Mouse (Mus musculus) urinary bladder, adult 2 months (tissue): ENCODE measurements around the gene Syt17. TPM values are rescaled to one million over a fixed set of nuclear protein-coding genes. Genes with fewer than 3 reads are reported as not detected.

Source experiments
- DNase-seq: peaks from one replicate; pipeline ENCODE4 v3.0.0; 2022; ENCODE audit warnings: low spot score
- polyA plus RNA-seq: library from polyadenylated mRNA; depleted of rRNA; stranded (reverse); fragments of >200 nt; gene quantifications from 2 replicates; pipeline ENCODE4 v1.2.3, GENCODE M21; 2012; rRNA removed

The Syt17 gene
- polyA plus RNA-seq: 2.3 and 2.8 TPM in 2 replicates

DNA sequence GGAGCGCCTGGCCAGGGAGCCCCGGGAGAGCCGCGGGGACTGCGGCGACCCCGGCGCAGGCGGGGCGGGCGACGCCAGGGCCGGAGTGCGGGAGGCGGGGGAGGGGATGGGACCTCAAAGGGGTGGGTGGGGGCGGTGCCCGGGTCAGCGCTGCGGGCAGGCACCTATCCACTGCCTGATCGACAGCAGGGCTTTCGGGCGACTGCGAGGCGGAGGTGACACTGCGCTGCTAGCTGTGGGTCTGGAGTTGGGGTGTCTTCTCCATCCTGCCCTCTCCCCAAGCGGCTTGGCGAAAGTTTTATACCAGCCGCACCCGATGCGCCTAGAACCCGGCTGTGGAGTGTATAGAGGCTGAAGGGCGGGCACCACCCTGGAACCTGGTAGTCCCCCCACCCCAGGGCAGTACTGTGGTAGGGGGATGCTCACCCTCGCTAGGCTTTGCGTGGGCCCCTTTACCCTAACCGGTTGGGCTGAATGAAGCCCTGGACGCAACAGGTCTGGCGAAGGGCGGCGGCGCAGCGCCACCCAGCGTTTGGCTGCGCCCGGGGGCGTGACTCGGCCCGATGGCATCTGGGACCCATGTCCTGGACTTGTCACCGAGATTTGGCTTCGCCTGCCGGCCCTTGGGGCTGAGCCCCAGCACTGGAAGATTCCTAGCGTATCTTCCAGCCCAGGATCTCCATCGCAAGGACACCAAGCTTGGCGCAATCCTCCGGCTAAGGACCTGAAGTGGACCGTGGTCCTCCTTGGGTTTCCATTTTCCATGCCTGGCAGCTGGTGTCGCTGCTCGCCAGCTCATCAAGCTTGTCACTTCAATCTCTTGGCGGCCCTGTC is at the start of gene Syt17:
Gene Syt17, minus strand, starts transcription at position 89 of the 834 bp plus-strand sequence.
- peak; percentile 76 for DNase-seq

- DNase-seq: no peak
Measured at GRCm38 (mm10) chr7:118494892-118495579, 47.0 kb upstream of the Syt17 start.

- DNase-seq: no peak
Measured at GRCm38 (mm10) chr7:118493892-118494291, 45.9 kb upstream of the Syt17 start.

- DNase-seq: peak; percentile 76
Measured at GRCm38 (mm10) chr7:118491431-118492147, 43.6 kb upstream of the Syt17 start, which contains the start of gene Itpripl2. TSS of gene Itpripl2 (minus strand) at chr7:118491975.

DNA sequence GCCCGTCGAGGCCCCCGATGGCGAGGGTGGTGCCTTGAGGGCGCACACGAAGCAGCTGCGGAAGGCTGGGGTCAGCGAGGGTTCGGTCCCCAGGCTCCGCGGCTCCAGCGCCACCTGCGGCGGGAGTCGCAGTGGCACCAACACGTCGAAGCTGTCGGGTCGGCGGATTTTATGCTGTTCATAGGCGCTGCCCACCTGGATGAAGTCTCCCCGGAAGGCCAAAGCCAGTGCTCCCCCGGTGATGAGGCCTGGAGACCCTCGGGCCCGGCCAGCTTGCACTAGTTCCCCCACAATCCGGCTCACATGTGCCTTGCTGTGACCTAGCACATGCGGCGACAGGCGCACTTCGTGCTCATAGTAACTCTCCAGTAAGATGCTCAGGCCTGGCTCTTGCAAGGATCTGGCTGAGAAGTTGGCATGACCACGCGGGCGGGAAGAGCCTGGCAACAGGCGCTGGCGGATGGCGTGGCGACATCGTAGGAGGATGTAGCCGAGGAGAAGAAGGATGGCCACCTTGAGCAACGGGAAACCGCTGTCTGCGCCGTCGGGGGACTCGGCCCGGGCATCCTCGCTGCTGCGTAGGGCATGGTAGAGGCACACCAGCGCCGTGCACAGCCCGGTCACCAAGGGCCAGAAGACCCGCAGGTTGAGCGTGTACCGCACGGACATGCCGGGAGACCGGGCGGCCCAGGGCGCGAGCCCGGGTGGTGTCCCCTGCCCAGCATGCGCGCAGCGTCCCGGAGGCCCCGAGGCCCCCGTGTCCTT is 42.8 kb upstream of the Syt17 start:
- DNase-seq: no peak

DNA sequence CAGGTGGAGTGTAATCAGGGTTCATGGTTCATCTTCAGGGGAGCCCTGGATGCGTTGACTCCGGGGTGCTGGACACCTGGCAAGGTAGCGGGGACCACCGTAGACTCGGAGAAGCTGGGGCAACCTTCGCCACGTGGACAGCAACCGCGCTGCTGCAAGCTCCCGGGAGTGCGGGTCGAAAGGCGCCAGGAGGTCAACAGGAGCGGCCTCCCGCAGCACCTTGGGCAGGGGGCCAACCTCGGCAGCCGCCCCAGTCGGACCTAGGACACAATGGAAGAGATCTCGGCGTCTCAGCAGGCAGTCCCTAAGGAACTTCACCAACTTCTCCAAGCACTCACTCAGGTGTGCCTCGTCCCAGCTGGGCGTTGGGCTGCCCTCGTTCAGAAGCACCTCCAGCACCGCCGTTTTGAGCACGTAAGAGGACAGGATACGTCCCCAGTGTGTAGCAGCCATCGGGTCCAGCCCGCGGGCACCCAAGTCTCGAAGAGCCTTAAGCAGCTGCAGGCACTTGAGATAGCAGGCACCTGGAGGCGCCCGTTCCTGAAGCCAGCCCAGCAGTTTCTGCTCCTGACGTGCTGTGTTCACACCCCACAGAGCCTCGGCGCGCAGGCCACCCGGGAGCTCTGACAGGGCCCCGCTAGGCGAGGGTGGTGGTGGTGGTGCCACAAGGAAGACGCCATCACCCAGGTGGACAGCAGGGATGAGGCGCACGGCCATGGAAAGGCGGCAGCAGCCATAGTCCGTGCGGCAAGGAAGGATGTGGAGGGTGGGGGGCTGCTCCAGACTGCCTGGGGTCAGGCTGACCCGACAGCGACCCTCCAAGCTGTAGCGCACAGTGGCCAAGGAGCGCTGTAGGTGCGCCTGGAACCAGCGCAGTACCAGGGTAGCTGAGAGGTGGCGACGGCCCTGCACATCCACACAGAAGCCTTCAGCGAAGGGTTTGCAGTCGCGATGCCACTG is 42.0 kb upstream of the Syt17 start:
- no peak for DNase-seq

- DNase-seq: no peak
Measured at GRCm38 (mm10) chr7:118488060-118488664, 40.1 kb upstream of the Syt17 start.

DNA sequence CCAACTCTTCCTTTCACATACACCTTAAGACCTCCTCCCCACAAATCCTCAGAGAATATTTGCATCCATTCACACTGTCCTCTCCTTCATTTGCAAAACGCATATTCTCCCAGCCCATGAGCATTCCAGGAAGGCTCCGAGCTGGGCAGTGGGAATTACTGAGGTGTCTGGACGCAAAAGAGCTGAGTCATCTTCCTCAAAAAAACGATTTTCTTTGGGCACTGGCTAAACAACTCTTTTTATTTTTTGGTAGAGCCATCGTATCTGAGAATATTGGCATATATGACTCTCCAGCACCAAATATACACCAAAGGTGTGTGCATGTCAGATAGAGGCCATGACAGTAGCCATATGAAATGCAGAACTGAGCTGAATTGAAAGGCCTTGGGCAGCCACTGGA is 38.9 kb upstream of the Syt17 start:
- no peak for DNase-seq

- no peak for DNase-seq
Measured at GRCm38 (mm10) chr7:118483996-118484395, 36.0 kb upstream of the Syt17 start.

DNA sequence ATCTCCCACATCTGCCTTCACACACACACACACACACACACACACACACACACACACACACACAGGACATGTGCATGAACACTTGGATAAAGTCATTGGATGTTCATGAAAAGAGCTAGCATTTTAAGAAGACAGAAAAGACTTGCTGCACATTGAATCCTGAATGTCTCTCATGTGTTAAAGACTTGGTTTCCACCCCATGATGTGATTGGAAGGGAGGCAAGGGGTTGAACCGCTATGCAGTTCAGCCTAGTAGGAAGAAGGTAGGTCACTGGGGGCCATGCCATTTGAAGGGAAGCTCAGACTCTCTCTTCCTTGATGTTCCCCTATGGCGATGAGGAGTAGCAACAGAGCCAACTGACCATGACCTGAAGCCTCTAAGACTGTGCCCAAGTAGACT is 34.0 kb upstream of the Syt17 start:
- no peak for DNase-seq

- no peak for DNase-seq
Measured at GRCm38 (mm10) chr7:118481047-118481810, 33.2 kb upstream of the Syt17 start.

- DNase-seq: no peak
Measured at GRCm38 (mm10) chr7:118480160-118480709, 32.2 kb upstream of the Syt17 start.

GRCm38 (mm10) chr7:118478835-118479312 is 30.9 kb upstream of the Syt17 start:
- no peak for DNase-seq

DNA sequence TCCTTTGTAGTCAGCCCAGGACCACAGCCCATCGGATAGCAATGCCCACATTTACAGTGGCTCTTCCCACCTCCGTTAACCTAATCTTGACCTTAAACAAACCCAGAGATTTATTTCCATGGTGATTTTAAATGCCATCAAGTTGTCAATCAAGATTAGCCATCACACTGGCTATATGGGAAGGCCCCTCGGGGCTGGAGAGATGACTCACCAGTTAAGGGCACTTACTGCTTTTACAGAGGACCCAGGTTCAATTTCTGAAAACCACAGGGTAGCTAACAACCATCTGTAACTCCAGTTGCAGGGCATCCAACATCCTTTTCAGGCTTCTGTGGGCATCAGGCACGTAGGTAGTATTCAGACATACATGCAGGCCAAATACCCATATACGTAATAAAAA is 28.4 kb upstream of the Syt17 start:
- no peak for DNase-seq

- no peak for DNase-seq
Measured at GRCm38 (mm10) chr7:118475008-118475705, 27.1 kb upstream of the Syt17 start.

- no peak for DNase-seq
Measured at GRCm38 (mm10) chr7:118472886-118473285, 24.9 kb upstream of the Syt17 start.

DNA sequence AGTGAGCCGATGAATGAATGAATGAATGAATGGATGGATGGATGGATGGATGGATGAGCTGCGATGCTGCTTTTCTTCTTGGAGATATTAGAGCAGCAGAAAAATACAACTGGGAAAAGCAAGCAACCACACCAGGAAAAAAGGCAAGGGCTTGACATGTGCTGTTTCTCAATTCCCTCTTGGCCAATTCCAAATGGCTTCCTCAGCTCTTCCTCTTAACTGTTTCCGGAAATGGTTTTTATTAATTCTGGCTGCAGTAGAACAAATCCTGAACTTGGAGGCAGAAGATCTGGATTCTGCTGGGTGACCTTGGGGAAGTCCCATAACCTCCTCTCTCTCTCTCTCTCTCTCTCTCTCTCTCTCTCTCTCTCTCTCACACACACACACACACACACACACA is 20.0 kb upstream of the Syt17 start:
- DNase-seq: no peak

GRCm38 (mm10) chr7:118464432-118464831 is 16.4 kb upstream of the Syt17 start:
- no peak for DNase-seq
